Mouse (Mus musculus): ENCODE data around the gene Rab3il1. TPM values are rescaled to one million over a fixed set of nuclear protein-coding genes. Genes with fewer than 3 reads are reported as not detected.

Gene Rab3il1
- polyA plus RNA-seq, 1 experiment from 2014 or later, result 74.9 TPM

DNA sequence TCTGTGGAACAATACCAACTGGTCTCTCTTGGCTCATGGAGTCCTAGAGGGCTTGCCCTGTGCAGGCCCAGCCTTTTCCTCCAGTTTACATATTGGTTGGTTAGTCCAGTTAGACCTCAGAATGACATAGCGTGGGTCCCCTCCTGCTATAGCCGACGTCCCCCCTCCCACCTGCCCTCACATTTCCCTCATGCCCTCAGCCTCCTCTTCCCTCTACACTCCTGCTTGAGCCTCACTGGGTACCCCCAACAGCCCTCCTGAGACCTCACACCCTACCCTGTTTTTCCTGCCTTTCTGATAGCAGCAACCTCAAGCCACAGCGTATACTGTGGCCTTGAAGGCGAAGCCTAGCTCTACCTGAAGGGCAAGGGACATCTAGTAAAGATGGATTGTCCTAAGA, 61.4 kb downstream of the Rab3il1 start:
- Histone ChIP-seq H3K27me3 (ENCODE audit: insufficient read depth, low read length) (no peaks in the 10 kb centered on the region), H3K4me3 (ENCODE audit: low read depth, low read length) (no peak overlapping the region), H3K9me3 (ENCODE audit: low read length) (no peaks in the 10 kb centered on the region), H3K36me3 (replicated peaks; ENCODE audit: insufficient read depth, low read length) (peaks cover 10% of the 10 kb centered on the region), H3K4me2 (ENCODE audit: low read depth, low read length) (no peak overlapping the region), H3K9ac (replicated peaks) (no peak overlapping the region), H3K27ac (ENCODE audit: low read depth) (no peak overlapping the region), H3K4me1 (ENCODE audit: insufficient read depth) (peaks cover 38% of the 10 kb centered on the region)
- no peak for DNase-seq
- WGBS (ENCODE audit: insufficient replicate concordance), result 69% methylated on average over 5 of the region's 5 CpGs
- TF ChIP-seq CTCF (IDR thresholded peaks at IDR 0.05; ENCODE audit: low read depth) (no peak), EP300 (IDR thresholded peaks at IDR 0.05; ENCODE audit: low read depth) (no peak)
- ATAC-seq, result no peak

- Histone ChIP-seq H3K4me1 (ENCODE audit: insufficient read depth) (peaks cover 32% of the 10 kb centered on the region), H3K4me2 (ENCODE audit: low read depth, low read length) (no peak overlapping the region), H3K27me3 (ENCODE audit: insufficient read depth, low read length) (no peaks in the 10 kb centered on the region), H3K4me3 (ENCODE audit: low read depth, low read length) (no peak overlapping the region), H3K9ac (replicated peaks) (no peak overlapping the region), H3K36me3 (replicated peaks; ENCODE audit: insufficient read depth, low read length) (peaks cover 20% of the 10 kb centered on the region), H3K27ac (ENCODE audit: low read depth) (no peak overlapping the region), H3K9me3 (ENCODE audit: low read length) (no peaks in the 10 kb centered on the region)
- TF ChIP-seq CTCF (IDR thresholded peaks at IDR 0.05; ENCODE audit: low read depth), result no peak
- ATAC-seq (peak; percentile 4; the same call in 1 of the 2 replicates), DNase-seq (peak; percentile 53)
- WGBS (ENCODE audit: insufficient replicate concordance), result 39% methylated on average over 10 of the region's 10 CpGs
These were observed 62.9 kb downstream of the Rab3il1 start for GRCm38 (mm10) chr19:10064173-10065012.

DNA sequence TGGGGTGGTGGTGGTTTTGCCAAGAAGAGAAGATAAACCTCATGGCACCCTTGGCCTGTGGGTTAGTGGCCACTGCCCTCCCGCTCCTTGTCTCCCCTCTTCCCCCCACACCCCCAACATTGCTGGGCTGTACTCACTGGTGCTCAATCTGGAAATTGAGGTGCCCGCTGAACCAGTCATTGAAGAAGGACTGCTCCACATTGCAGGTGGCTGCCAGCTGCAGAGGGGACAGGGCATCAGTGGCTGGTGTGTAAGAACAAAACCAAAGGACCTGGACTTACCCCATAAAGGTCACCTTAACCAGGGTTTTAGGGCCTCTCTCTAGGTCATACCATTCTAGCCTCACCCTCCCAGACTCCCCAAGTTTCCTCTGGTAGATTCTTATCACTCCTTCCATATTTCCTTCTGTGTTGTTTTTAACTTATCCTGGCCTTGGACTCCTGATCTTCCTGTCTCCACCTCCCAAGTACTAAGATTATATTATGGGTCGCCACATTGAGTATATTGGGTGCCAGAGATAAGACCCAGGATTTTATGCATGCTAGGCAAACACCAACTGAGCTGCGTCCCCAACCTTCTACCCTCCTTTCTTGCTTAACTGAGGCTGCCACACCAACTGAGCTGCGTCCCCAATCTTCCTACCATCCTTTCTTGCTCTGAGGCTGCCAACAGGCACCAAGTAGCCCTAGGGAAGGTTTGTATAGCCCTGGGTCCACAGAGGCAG, 64.2 kb downstream of the Rab3il1 start:
- no peak for DNase-seq
- Histone ChIP-seq H3K4me3 (ENCODE audit: low read depth, low read length) (no peak overlapping the region), H3K4me2 (ENCODE audit: low read depth, low read length) (no peak overlapping the region), H3K9me3 (ENCODE audit: low read length) (no peaks in the 10 kb centered on the region), H3K27ac (ENCODE audit: low read depth) (0 out of 2 replicates have a peak overlapping the region, but pooled peaks have one; percentile 35), H3K36me3 (replicated peaks; ENCODE audit: insufficient read depth, low read length) (peaks cover 28% of the 10 kb centered on the region), H3K9ac (replicated peaks) (no peak overlapping the region; the same call in 1 of the 2 replicates), H3K4me1 (ENCODE audit: insufficient read depth) (peaks cover 23% of the 10 kb centered on the region), H3K27me3 (ENCODE audit: insufficient read depth, low read length) (no peaks in the 10 kb centered on the region)
- WGBS (ENCODE audit: insufficient replicate concordance), result 60% methylated on average over 5 of the region's 5 CpGs
- TF ChIP-seq CTCF (IDR thresholded peaks at IDR 0.05; ENCODE audit: low read depth) (no peak), EP300 (IDR thresholded peaks at IDR 0.05; ENCODE audit: low read depth) (no peak)
- no peak for ATAC-seq

GRCm38 (mm10) chr19:10066189-10066500, 64.7 kb downstream of the Rab3il1 start:
- Histone ChIP-seq H3K4me1 (ENCODE audit: insufficient read depth) (peaks cover 18% of the 10 kb centered on the region), H3K36me3 (replicated peaks; ENCODE audit: insufficient read depth, low read length) (peaks cover 28% of the 10 kb centered on the region), H3K27ac (ENCODE audit: low read depth) (peak overlapping the region; percentile 12; the same call in 1 of the 2 replicates), H3K9me3 (ENCODE audit: low read length) (no peaks in the 10 kb centered on the region), H3K4me2 (ENCODE audit: low read depth, low read length) (no peak overlapping the region), H3K9ac (replicated peaks) (no peak overlapping the region; the same call in 1 of the 2 replicates), H3K4me3 (ENCODE audit: low read depth, low read length) (no peak overlapping the region), H3K27me3 (ENCODE audit: insufficient read depth, low read length) (no peaks in the 10 kb centered on the region)
- TF ChIP-seq EP300 (IDR thresholded peaks at IDR 0.05; ENCODE audit: low read depth) (no peak), CTCF (IDR thresholded peaks at IDR 0.05; ENCODE audit: low read depth) (no peak)
- ATAC-seq, result no peak
- WGBS (ENCODE audit: insufficient replicate concordance), result 62% methylated on average over 4 of the region's 4 CpGs
- no peak for DNase-seq

GRCm38 (mm10) chr19:10066502-10066901, 65.0 kb downstream of the Rab3il1 start:
- ATAC-seq, result no peak
- DNase-seq, result no peak
- Histone ChIP-seq H3K27me3 (ENCODE audit: insufficient read depth, low read length) (no peaks in the 10 kb centered on the region), H3K27ac (ENCODE audit: low read depth) (peak overlapping the region; percentile 12; the same call in 1 of the 2 replicates), H3K4me3 (ENCODE audit: low read depth, low read length) (no peak overlapping the region), H3K36me3 (replicated peaks; ENCODE audit: insufficient read depth, low read length) (peaks cover 31% of the 10 kb centered on the region), H3K9me3 (ENCODE audit: low read length) (no peaks in the 10 kb centered on the region), H3K4me1 (ENCODE audit: insufficient read depth) (peaks cover 18% of the 10 kb centered on the region), H3K9ac (replicated peaks) (no peak overlapping the region; the same call in 1 of the 2 replicates), H3K4me2 (ENCODE audit: low read depth, low read length) (no peak overlapping the region)
- TF ChIP-seq CTCF (IDR thresholded peaks at IDR 0.05; ENCODE audit: low read depth), result no peak
- no peak for TF ChIP-seq EP300 (IDR thresholded peaks at IDR 0.05; ENCODE audit: low read depth)
- 64% methylated on average over 3 of the region's 3 CpGs for WGBS (ENCODE audit: insufficient replicate concordance)

DNA sequence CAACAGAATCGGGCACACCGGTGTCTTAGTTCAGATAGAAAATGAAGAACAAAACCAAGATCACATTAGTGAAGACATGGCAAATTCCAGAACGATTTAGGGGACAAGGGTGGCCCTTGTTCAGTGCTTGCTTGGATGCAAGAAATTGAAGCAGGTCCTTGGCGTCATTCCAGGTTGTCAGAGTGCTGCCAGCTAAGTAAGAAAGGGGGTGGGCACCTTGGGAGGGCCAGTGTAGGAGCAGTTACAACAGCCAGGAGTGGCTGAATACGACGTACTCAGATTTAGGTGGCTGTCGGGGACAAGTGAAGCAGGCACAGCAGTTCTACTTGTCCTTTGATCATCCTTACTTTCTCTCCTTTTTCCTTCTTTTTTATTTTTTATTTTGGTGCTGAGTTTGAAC, 66.2 kb downstream of the Rab3il1 start:
- Histone ChIP-seq H3K27ac (ENCODE audit: low read depth) (no peak overlapping the region), H3K4me3 (ENCODE audit: low read depth, low read length) (no peak overlapping the region), H3K4me2 (ENCODE audit: low read depth, low read length) (no peak overlapping the region), H3K36me3 (replicated peaks; ENCODE audit: insufficient read depth, low read length) (peaks cover 31% of the 10 kb centered on the region), H3K4me1 (ENCODE audit: insufficient read depth) (peaks cover 17% of the 10 kb centered on the region), H3K9me3 (ENCODE audit: low read length) (no peaks in the 10 kb centered on the region), H3K9ac (replicated peaks) (no peak overlapping the region), H3K27me3 (ENCODE audit: insufficient read depth, low read length) (no peaks in the 10 kb centered on the region)
- DNase-seq (no peak), ATAC-seq (no peak)
- no peak for TF ChIP-seq CTCF (IDR thresholded peaks at IDR 0.05; ENCODE audit: low read depth)
- no peak for TF ChIP-seq EP300 (IDR thresholded peaks at IDR 0.05; ENCODE audit: low read depth)
- WGBS (ENCODE audit: insufficient replicate concordance), result 79% methylated on average over 7 of the region's 7 CpGs

Data from liver, postnatal 0 days (tissue).